Mouse (Mus musculus): ENCODE measurements around the gene Xcr1. TPM values are rescaled to one million over a fixed set of nuclear protein-coding genes. Genes with fewer than 3 reads are reported as not detected.

Gene Xcr1
- polyA plus RNA-seq, 1 experiment from 2014 or later, result not detected

- Histone ChIP-seq H3K4me3 (ENCODE audit: low read length) (no peak overlapping the region), H3K27ac (ENCODE audit: low read length) (no peak overlapping the region), H3K4me1 (ENCODE audit: insufficient read depth, low read length) (no peaks in the 10 kb centered on the region), H3K27me3 (ENCODE audit: insufficient read depth, low read length) (no peaks in the 10 kb centered on the region), H3K9ac (replicated peaks; ENCODE audit: low read length) (no peak overlapping the region), H3K36me3 (ENCODE audit: insufficient read depth, low read length) (peaks cover 39% of the 10 kb centered on the region), H3K9me3 (ENCODE audit: low read length) (no peaks in the 10 kb centered on the region), H3K4me2 (replicated peaks; ENCODE audit: low read depth, low read length) (no peak overlapping the region)
- 89% methylated on average over 2 of the region's 2 CpGs for WGBS
- no peak for ATAC-seq (ENCODE audit: low FRiP score, low TSS enrichment)
Measured at GRCm38 (mm10) chr9:123818601-123819000, 43.2 kb downstream of the Xcr1 start.

GRCm38 (mm10) chr9:123815996-123816395 is 45.8 kb downstream of the Xcr1 start:
- H3K9me3 ChIP-seq (ENCODE audit: low read length), result no peaks in the 10 kb centered on the region
- H3K4me1 ChIP-seq (ENCODE audit: insufficient read depth, low read length), result no peaks in the 10 kb centered on the region
- WGBS, result 94% methylated on average over 1 of the region's 1 CpGs
- peaks cover 31% of the 10 kb centered on the region for H3K36me3 ChIP-seq (ENCODE audit: insufficient read depth, low read length)
- no peak overlapping the region for H3K9ac ChIP-seq (replicated peaks; ENCODE audit: low read length)
- no peak overlapping the region for H3K4me2 ChIP-seq (replicated peaks; ENCODE audit: low read depth, low read length)
- H3K27me3 ChIP-seq (ENCODE audit: insufficient read depth, low read length), result no peaks in the 10 kb centered on the region
- H3K4me3 ChIP-seq (ENCODE audit: low read length), result no peak overlapping the region
- no peak for ATAC-seq (ENCODE audit: low FRiP score, low TSS enrichment)
- no peak overlapping the region for H3K27ac ChIP-seq (ENCODE audit: low read length)

GRCm38 (mm10) chr9:123815444-123815843 is 46.4 kb downstream of the Xcr1 start:
- Histone ChIP-seq H3K27ac (ENCODE audit: low read length) (no peak overlapping the region), H3K9ac (replicated peaks; ENCODE audit: low read length) (no peak overlapping the region), H3K27me3 (ENCODE audit: insufficient read depth, low read length) (no peaks in the 10 kb centered on the region), H3K36me3 (ENCODE audit: insufficient read depth, low read length) (peaks cover 32% of the 10 kb centered on the region), H3K4me3 (ENCODE audit: low read length) (no peak overlapping the region), H3K4me2 (replicated peaks; ENCODE audit: low read depth, low read length) (no peak overlapping the region), H3K4me1 (ENCODE audit: insufficient read depth, low read length) (no peaks in the 10 kb centered on the region), H3K9me3 (ENCODE audit: low read length) (no peaks in the 10 kb centered on the region)
- ATAC-seq (ENCODE audit: low FRiP score, low TSS enrichment), result no peak
- WGBS, result 88% methylated on average over 3 of the region's 3 CpGs

GRCm38 (mm10) chr9:123814821-123815220 is 47.0 kb downstream of the Xcr1 start:
- no peak for ATAC-seq (ENCODE audit: low FRiP score, low TSS enrichment)
- peaks cover 34% of the 10 kb centered on the region for H3K36me3 ChIP-seq (ENCODE audit: insufficient read depth, low read length)
- 82% methylated on average over 4 of the region's 4 CpGs for WGBS

GRCm38 (mm10) chr9:123814326-123814725 is 47.5 kb downstream of the Xcr1 start:
- Histone ChIP-seq H3K4me1 (ENCODE audit: insufficient read depth, low read length) (no peaks in the 10 kb centered on the region), H3K9ac (replicated peaks; ENCODE audit: low read length) (no peak overlapping the region), H3K36me3 (ENCODE audit: insufficient read depth, low read length) (peaks cover 34% of the 10 kb centered on the region), H3K27me3 (ENCODE audit: insufficient read depth, low read length) (no peaks in the 10 kb centered on the region), H3K27ac (ENCODE audit: low read length) (no peak overlapping the region), H3K4me3 (ENCODE audit: low read length) (no peak overlapping the region), H3K4me2 (replicated peaks; ENCODE audit: low read depth, low read length) (no peak overlapping the region), H3K9me3 (ENCODE audit: low read length) (no peaks in the 10 kb centered on the region)
- 81% methylated on average over 2 of the region's 2 CpGs for WGBS
- ATAC-seq (ENCODE audit: low FRiP score, low TSS enrichment), result no peak

More at GRCm38 (mm10) chr9:123814821-123815220, 47.0 kb downstream of the Xcr1 start:
- Histone ChIP-seq H3K27ac (ENCODE audit: low read length) (no peak overlapping the region), H3K4me2 (replicated peaks; ENCODE audit: low read depth, low read length) (no peak overlapping the region), H3K9ac (replicated peaks; ENCODE audit: low read length) (no peak overlapping the region), H3K4me3 (ENCODE audit: low read length) (no peak overlapping the region), H3K9me3 (ENCODE audit: low read length) (no peaks in the 10 kb centered on the region), H3K4me1 (ENCODE audit: insufficient read depth, low read length) (no peaks in the 10 kb centered on the region), H3K27me3 (ENCODE audit: insufficient read depth, low read length) (no peaks in the 10 kb centered on the region)

GRCm38 (mm10) chr9:123811831-123812230 is 50.0 kb downstream of the Xcr1 start:
- 90% methylated on average over 3 of the region's 3 CpGs for WGBS
- Histone ChIP-seq H3K4me3 (ENCODE audit: low read length) (no peak overlapping the region), H3K9me3 (ENCODE audit: low read length) (no peaks in the 10 kb centered on the region), H3K4me2 (replicated peaks; ENCODE audit: low read depth, low read length) (no peak overlapping the region), H3K4me1 (ENCODE audit: insufficient read depth, low read length) (no peaks in the 10 kb centered on the region), H3K27ac (ENCODE audit: low read length) (no peak overlapping the region), H3K27me3 (ENCODE audit: insufficient read depth, low read length) (no peaks in the 10 kb centered on the region), H3K36me3 (ENCODE audit: insufficient read depth, low read length) (peaks cover 30% of the 10 kb centered on the region), H3K9ac (replicated peaks; ENCODE audit: low read length) (no peak overlapping the region)
- no peak for ATAC-seq (ENCODE audit: low FRiP score, low TSS enrichment)

GRCm38 (mm10) chr9:123808583-123808982 is 53.2 kb downstream of the Xcr1 start:
- WGBS, result 63% methylated on average over 7 of the region's 7 CpGs
- H3K4me3 ChIP-seq (ENCODE audit: low read length), result no peak overlapping the region
- no peak overlapping the region for H3K27ac ChIP-seq (ENCODE audit: low read length)
- no peak for ATAC-seq (ENCODE audit: low FRiP score, low TSS enrichment)
- no peaks in the 10 kb centered on the region for H3K4me1 ChIP-seq (ENCODE audit: insufficient read depth, low read length)
- H3K4me2 ChIP-seq (replicated peaks; ENCODE audit: low read depth, low read length), result no peak overlapping the region
- no peaks in the 10 kb centered on the region for H3K27me3 ChIP-seq (ENCODE audit: insufficient read depth, low read length)
- H3K36me3 ChIP-seq (ENCODE audit: insufficient read depth, low read length), result peaks cover 17% of the 10 kb centered on the region; the same call in 1 of the 2 replicates
- H3K9me3 ChIP-seq (ENCODE audit: low read length), result no peaks in the 10 kb centered on the region
- H3K9ac ChIP-seq (replicated peaks; ENCODE audit: low read length), result no peak overlapping the region

GRCm38 (mm10) chr9:123806267-123806666 is 55.6 kb downstream of the Xcr1 start, which contains the start of gene Cxcr6:
Gene Cxcr6, plus strand, starts transcription at chr9:123806475.
- Histone ChIP-seq H3K4me2 (replicated peaks; ENCODE audit: low read depth, low read length) (no peak within 1 kb of the TSS), H3K9me3 (ENCODE audit: low read length) (no peaks in the 10 kb centered on the region), H3K4me3 (ENCODE audit: low read length) (no peak within 1 kb of the TSS), H3K9ac (replicated peaks; ENCODE audit: low read length) (no peak within 1 kb of the TSS), H3K4me1 (ENCODE audit: insufficient read depth, low read length) (no peaks in the 10 kb centered on the region), H3K36me3 (ENCODE audit: insufficient read depth, low read length) (peaks cover 8% of the 10 kb centered on the region; the same call in 1 of the 2 replicates), H3K27me3 (ENCODE audit: insufficient read depth, low read length) (no peaks in the 10 kb centered on the region), H3K27ac (ENCODE audit: low read length) (no peak within 1 kb of the TSS)
- ATAC-seq (ENCODE audit: low FRiP score, low TSS enrichment), result no peak
- 88% methylated on average over 5 of the region's 5 CpGs for WGBS

- no peak for ATAC-seq (ENCODE audit: low FRiP score, low TSS enrichment)
- Histone ChIP-seq H3K4me2 (replicated peaks; ENCODE audit: low read depth, low read length) (no peak overlapping the region), H3K27me3 (ENCODE audit: insufficient read depth, low read length) (no peaks in the 10 kb centered on the region), H3K36me3 (ENCODE audit: insufficient read depth, low read length) (peaks cover 5% of the 10 kb centered on the region), H3K4me3 (ENCODE audit: low read length) (no peak overlapping the region), H3K9ac (replicated peaks; ENCODE audit: low read length) (no peak overlapping the region), H3K27ac (ENCODE audit: low read length) (no peak overlapping the region), H3K9me3 (ENCODE audit: low read length) (no peaks in the 10 kb centered on the region), H3K4me1 (ENCODE audit: insufficient read depth, low read length) (no peaks in the 10 kb centered on the region)
- whole genome bisulfite sequencing, result 89% methylated on average over 2 of the region's 2 CpGs
Measured at GRCm38 (mm10) chr9:123805241-123805640, 56.6 kb downstream of the Xcr1 start.

GRCm38 (mm10) chr9:123802896-123803295 is 58.9 kb downstream of the Xcr1 start:
- H3K4me1 ChIP-seq (ENCODE audit: insufficient read depth, low read length), result no peaks in the 10 kb centered on the region
- no peak overlapping the region for H3K4me2 ChIP-seq (replicated peaks; ENCODE audit: low read depth, low read length)
- H3K9me3 ChIP-seq (ENCODE audit: low read length), result no peaks in the 10 kb centered on the region

More at GRCm38 (mm10) chr9:123802896-123803295, 58.9 kb downstream of the Xcr1 start:
- no peak overlapping the region for H3K27ac ChIP-seq (ENCODE audit: low read length)
- H3K4me3 ChIP-seq (ENCODE audit: low read length), result no peak overlapping the region
- ATAC-seq (ENCODE audit: low FRiP score, low TSS enrichment), result no peak
- peaks cover 3% of the 10 kb centered on the region for H3K36me3 ChIP-seq (ENCODE audit: insufficient read depth, low read length)
- no peak overlapping the region for H3K9ac ChIP-seq (replicated peaks; ENCODE audit: low read length)
- no peaks in the 10 kb centered on the region for H3K27me3 ChIP-seq (ENCODE audit: insufficient read depth, low read length)
